Mouse (Mus musculus): Measurements from ENCODE around the gene Pcca.

GRCm38 (mm10) chr14:122548905-122549304 is 14.8 kb downstream of the Pcca start:
- TF ChIP-seq CTCF (IDR thresholded peaks at IDR 0.05; ENCODE audit: borderline replicate concordance, insufficient read depth, low read depth, low read length) (no peak), POLR2A (IDR thresholded peaks at IDR 0.05; ENCODE audit: borderline replicate concordance, insufficient read depth, low read length) (no peak)
